Mouse (Mus musculus) ES-CJ7 (cell line): ENCODE measurements at regions not wholly inside any gene's neighbourhood (a gene's known extent, or its start where the extent isn't known, plus 50 kb on each side); places are given as distances from the start of the nearest gene placed in this dataset.

Experiments used
- DNase-seq: peaks from one replicate; pipeline ENCODE4 v3.0.0; 2011; ENCODE audit warnings: low read depth, low spot score

DNA sequence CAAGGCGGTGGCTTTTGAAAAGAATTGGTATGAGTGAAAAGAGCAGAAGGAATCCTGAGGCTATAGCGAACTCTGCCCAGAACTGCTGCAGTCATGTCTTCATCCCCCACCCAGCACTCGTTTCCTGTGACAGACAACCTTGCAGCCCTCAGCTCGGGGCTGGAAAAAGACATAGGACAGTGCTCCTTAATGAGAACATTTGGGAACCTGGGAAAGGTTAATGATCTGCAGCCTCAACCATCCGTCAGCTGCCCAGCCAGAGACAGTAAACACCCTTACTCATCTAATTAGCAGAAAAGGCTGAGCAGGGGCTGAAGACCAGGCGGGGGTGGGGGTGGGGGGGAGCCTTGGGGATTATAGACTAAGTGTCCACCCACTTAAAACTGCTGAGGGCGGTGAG lies 76.3 kb upstream of the Arhgap36 start:
- DNase-seq: no peak

DNA sequence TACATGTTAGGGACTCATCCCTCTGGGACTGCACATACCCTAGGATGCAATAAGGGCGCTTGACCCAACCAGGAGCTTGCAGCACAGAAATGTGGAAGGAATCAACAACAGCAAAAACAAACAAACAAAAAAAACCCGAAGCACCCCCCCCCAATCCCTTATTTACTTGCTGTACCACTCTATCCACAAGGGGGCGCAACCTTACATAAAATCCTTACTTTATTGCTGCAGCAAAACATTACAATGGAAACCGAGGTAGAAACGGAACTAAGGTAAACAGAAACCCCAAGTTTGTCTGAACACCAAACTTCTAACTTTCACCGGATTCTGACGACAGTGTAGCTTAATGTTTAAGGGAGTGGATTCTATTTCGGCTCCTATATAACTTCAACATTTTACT lies 86.7 kb upstream of the Arhgap36 start:
- peak; percentile 16 for DNase-seq

- DNase-seq: no peak
These were observed 82.3 kb upstream of the Enox2 start for GRCm38 (mm10) chrX:49370384-49370783.

GRCm38 (mm10) chrX:49369404-49369803 lies 81.3 kb upstream of the Enox2 start:
- DNase-seq: no peak

GRCm38 (mm10) chrX:49346451-49346850 lies 58.4 kb upstream of the Enox2 start:
- no peak for DNase-seq
